Mouse (Mus musculus) gastrocnemius, postnatal 36 days (tissue): Measurements from ENCODE around the gene Olfr484. TPM values are rescaled to one million over a fixed set of nuclear protein-coding genes. Genes with fewer than 3 reads are reported as not detected.
"Not testable (repeated sequence)": the region's sequence is repeated elsewhere in the genome, so short reads cannot be mapped to it uniquely, and the experiment has no call there.

Experiments used
- DNase-seq, 2 experiments: peaks; one replicate each; pipeline ENCODE4 v3.0.0; 2022
- intact Hi-C: fragments of 180-260 bp; cut with DNase I; formaldehyde crosslinking; loops from one replicate; pipeline ENCODE4 v1.15.1; 2025
- long read RNA-seq, 2 experiments: library from polyadenylated mRNA; stranded (forward); transcript quantifications; one replicate each; pipeline ENCODE4 v2.0.0; 2021
- total RNA-seq, 2 experiments: library from RNA; stranded (reverse); gene quantifications; 2 replicates each; pipeline ENCODE4 v1.2.3; 2021

The Olfr484 gene
- not detected for total RNA-seq
- long read RNA-seq, experiment 1, result 0 reads
- long read RNA-seq, experiment 2, result 0 reads

DNA sequence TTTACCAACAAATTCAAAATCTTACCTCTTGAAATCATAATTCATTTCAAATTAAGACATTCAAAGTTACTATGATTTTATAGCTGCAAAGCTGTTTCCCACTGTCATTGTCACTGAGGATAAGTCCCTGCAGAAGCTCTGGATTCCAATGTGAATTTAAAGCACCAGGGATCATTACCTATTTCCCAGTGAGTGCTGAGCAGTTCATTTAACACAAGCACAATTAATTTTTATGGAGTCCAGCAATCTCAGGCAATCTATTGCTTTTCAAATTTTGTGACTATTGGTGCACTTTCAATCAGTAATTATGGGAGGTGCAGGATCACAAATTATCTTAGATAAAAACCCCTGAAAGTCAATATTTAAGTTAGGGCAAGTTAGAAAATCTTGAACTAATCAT is at the start of gene Olfr484:
Olfr484 (minus strand) TSS at position 101 of the 400 bp plus-strand sequence.
- DNase-seq, result no peak
- intact Hi-C loops, result no loop called here

DNA sequence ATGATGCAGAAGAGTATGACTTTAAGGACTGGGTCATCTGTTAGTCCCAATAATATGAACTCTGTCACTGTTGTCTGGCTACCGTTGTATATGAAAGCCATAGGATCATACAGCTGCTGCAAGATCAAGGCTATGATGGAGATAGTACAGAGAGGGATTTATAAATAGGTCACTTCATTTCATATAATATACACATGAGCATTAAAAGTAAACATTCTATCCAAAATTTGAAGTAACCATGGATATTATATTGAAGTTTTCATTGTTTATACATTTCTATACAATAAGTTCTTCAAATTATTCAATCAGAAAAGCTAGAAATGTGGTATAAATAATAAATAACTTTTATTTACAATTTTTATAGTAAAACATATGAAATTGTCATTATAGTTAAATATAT is 45.4 kb upstream of the Olfr484 start, which contains the start of gene Olfr486:
Olfr486 (minus strand) TSS at position 101 of the 400 bp plus-strand sequence.
- DNase-seq, intact Hi-C loops: not testable (repeated sequence)

DNA sequence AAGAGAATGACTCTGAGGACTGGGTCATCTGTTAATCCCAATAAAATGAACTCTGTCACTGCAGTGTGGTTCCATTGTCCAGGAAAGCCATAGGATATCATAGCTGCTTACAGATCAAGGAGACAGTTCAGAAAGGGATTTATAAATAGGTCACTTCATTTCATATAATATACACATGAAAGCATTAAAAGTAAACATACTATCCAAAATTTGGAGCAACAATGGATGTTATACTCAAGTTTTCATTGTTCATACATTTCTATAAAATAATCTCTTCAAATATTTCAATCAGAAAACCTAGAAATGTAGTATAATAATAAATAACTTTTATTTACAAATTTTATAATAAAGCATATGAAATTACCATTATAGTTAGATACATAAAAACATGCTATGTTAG is 32.5 kb upstream of the Olfr484 start, which contains the start of gene Olfr485:
Olfr485 (minus strand) TSS at position 101 of the 400 bp plus-strand sequence.
- no peak for DNase-seq
- intact Hi-C loops, result no loop called here

DNA sequence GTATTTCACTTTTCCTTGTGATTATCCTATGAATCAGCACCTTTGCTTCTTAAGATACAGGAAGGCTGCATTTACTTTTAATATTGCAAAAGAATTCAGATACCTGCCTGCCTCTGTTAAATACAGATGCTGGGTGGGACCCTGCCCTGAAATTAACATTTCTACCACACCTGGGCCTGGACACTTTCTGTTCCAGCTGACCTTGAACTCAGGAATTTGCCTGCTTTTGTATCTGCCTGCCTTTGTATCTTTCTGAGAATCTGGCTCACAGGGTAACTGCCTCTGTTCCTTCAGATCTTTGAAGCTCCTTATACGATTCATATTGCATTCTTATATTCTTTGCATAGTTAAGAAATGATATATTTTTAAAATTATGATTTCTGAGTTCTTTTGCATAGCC is 5.8 kb downstream of the Olfr484 start:
- no peak for DNase-seq
- intact Hi-C loops, result no loop called here

DNA sequence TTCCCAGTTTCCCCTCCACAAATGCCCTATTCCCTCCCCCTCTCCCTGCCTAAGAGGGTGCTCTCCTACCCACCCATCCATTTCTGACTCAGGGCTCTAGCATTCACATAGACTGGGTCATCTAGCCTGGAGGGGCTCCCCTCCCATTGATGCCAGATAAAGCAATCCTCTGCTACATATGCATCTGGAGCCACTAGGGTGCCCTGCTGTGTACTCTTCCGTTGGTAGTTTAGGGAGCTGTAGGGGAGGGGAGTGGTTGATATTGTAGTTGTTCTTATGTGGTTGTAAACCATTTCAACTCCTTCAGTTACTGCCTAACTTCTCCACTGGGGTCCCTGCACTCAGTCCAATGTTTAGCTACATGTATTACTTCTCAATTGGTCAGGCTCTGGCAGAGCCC is 6.6 kb downstream of the Olfr484 start:
- intact Hi-C loops, result no loop called here

DNA sequence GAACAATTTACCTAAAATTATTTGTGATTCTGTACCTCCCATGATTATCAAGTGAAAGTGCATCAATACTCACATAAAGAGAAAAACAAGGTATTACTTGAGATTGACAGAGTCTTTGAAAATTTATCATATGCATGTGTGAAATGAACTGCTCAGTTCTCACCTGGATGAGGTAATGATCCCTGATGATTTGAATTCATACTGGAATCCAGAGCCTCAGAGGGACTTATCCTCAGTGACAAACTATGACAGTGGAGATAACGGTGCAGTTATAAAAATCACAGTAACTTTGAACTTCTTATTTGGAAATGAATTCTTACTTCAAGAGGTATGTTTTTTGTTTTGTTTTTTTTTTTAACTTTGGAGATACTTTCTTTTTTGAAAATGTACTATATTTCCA is 26.7 kb downstream of the Olfr484 start, which contains the start of gene Olfr483:
Olfr483 (plus strand) TSS at position 301 of the 400 bp plus-strand sequence.
- no peak for DNase-seq
- intact Hi-C loops, result no loop called here

More for the DNA sequence above, 6.6 kb downstream of the Olfr484 start:
- no peak for DNase-seq

DNA sequence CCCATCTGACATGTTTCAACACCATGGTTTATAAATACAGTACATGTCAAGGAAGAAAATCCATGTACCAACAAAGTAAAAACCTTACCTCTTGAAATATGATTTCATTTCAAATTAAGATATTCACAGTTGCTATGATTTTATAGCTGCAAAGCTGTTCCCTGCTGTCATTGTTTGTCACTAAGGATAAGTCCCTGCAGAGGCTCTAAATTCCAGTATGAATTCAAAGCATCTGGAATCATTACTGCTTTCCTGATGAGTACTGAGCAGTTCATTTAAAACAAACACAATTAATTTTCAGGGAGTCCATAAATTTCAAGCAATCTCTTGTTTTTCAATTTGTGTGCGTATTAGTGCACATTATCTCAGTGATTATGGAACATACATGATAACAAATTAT is 29.8 kb downstream of the Olfr484 start, which contains the start of gene Olfr482:
Olfr482 (minus strand) TSS at position 101 of the 400 bp plus-strand sequence.
- DNase-seq, result no peak
- intact Hi-C loops, result no loop called here

DNA sequence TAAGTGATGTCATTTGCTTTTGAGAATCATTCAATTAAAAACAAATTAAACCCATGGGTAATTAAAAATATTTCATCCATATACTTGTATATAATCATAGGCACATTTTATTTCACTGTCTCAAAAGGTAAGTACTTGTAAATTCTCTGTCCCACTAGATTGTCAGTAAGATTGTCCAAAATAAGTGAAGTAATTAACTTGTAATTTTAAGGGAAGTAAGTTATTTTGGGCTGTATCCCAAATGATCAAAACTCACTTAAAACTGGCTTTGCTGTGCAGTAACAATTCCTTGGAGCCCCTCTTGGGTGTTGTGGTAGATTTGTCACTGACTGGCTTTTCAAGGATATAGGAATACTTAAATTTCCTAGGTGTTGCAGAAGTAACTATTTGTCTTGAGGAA is 47.7 kb downstream of the Olfr484 start, which contains the start of gene Olfr481:
Olfr481 (plus strand) TSS at position 301 of the 400 bp plus-strand sequence.
- intact Hi-C loops, result no loop called here
- DNase-seq, result no peak

Other genes starting within 250 kb of the Olfr484 start
- not detected for gene Olfr472, start 229.5 kb downstream of the Olfr484 start, total RNA-seq
- gene Olfr473, start 197.0 kb downstream of the Olfr484 start, total RNA-seq, result not detected
- gene Olfr474, start 172.8 kb downstream of the Olfr484 start, total RNA-seq, result not detected
- not detected for gene Olfr476, start 162.6 kb downstream of the Olfr484 start, total RNA-seq
- not detected for gene Olfr477, start 140.8 kb downstream of the Olfr484 start, total RNA-seq
- gene Olfr478, start 93.5 kb downstream of the Olfr484 start, total RNA-seq, result not detected
- gene Olfr479, start 76.8 kb downstream of the Olfr484 start, total RNA-seq, result not detected
- gene Olfr480, start 60.1 kb downstream of the Olfr484 start, total RNA-seq, result not detected
- not detected for gene Olfr481, start 47.6 kb downstream of the Olfr484 start, total RNA-seq
- under 1 TPM; 0.32 to 0.64 TPM for gene Olfr482, start 29.9 kb downstream of the Olfr484 start, total RNA-seq
- not detected for gene Olfr483, start 26.6 kb downstream of the Olfr484 start, total RNA-seq
- gene Olfr485, start 32.4 kb upstream of the Olfr484 start, total RNA-seq, result not detected
- not detected for gene Olfr486, start 45.3 kb upstream of the Olfr484 start, total RNA-seq
- gene Olfr487, start 87.2 kb upstream of the Olfr484 start, total RNA-seq, result not detected
- gene Olfr488, start 130.9 kb upstream of the Olfr484 start, total RNA-seq, result not detected
- not detected for gene Olfr490, start 161.5 kb upstream of the Olfr484 start, total RNA-seq
- not detected for gene Olfr491, start 186.0 kb upstream of the Olfr484 start, total RNA-seq
- gene Olfr492, start 196.2 kb upstream of the Olfr484 start, total RNA-seq, result not detected
- gene Olfr493, start 219.5 kb upstream of the Olfr484 start, total RNA-seq, result not detected
- not detected for gene Olfr494, start 237.9 kb upstream of the Olfr484 start, total RNA-seq